Mouse (Mus musculus): ENCODE measurements around the gene Ror2.

DNA sequence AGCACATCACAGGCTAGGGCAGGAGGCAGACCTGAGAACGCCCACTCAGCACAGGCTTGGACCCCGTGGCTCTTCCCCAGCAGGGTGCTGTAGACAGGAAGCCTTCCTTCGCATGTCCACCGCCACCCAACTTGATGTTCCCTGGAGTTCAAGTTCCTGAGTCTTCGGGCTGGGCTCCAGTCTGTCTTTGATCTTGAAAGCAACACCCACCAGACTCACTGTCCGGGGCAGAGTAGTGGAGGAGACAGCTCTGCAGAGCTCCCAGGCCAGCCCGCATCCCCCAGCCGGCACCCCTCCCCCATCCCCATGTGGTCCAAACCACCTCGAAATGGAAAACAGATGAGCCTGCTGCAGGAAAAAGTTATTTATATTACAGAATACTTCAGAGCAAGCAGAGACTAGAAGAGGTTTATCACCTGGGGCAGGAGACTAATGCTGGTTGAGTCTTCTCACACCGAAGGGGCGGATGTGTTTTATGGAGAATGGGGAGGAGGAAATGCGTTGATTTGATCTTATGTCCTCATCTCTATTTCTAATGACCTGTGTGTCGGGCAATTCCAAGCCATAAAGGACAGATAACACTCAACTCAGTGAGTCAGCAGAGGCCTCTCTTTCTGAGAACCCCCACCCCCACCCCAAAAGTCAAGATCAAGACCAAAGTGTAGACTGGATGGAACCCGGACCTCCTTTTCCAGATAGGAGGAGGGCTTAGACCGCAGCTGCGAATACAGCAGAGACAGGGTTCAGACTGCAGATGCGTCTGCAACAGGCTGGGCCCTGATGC lies 80.6 kb downstream of the Ror2 start:
- TF ChIP-seq CTCF (IDR thresholded peaks at IDR 0.05; ENCODE audit: extremely low read depth, insufficient read depth, low read length) (no peak), POLR2A (IDR thresholded peaks at IDR 0.05; ENCODE audit: extremely low read depth, insufficient read depth, low read length) (no peak)

All from cortical plate, adult 2 months (tissue).